Mouse (Mus musculus) heart, postnatal 25 days (tissue): ENCODE measurements at regions not wholly inside any gene's neighbourhood (a gene's known extent, or its start where the extent isn't known, plus 50 kb on each side); places are given as distances from the start of the nearest gene placed in this dataset.
"Not testable (repeated sequence)": the region's sequence is repeated elsewhere in the genome, so short reads cannot be mapped to it uniquely, and the experiment has no call there.

ENCODE experiments used
- DNase-seq: peaks from one replicate; pipeline ENCODE4 v3.0.0; 2022; ENCODE audit warnings: low spot score
- intact Hi-C: fragments of 180-260 bp; cut with DNase I; formaldehyde crosslinking; loops from one replicate; pipeline ENCODE4 v1.15.1; 2025

DNA sequence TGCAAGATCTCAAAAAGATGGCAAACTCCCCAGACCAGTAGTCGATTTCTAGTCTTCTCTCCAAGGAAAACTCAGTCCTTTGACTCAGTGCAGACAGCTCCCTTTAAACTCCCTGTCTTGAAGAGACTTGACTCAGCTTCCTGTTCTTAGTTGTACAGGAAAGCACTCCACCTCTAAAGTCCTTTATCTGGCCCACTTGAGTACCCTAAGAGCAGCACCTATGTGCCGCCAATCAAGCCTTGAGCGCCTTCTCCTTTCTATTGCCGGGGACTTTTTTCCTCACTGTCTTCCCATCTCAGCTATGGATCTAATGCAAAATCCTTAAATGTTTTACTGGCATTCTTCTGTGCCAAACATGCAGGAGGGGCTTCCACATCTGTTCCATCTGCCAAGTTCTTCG is 105.3 kb upstream of the Fam78b start:
- intact Hi-C loops: no loop called here
- no peak for DNase-seq

DNA sequence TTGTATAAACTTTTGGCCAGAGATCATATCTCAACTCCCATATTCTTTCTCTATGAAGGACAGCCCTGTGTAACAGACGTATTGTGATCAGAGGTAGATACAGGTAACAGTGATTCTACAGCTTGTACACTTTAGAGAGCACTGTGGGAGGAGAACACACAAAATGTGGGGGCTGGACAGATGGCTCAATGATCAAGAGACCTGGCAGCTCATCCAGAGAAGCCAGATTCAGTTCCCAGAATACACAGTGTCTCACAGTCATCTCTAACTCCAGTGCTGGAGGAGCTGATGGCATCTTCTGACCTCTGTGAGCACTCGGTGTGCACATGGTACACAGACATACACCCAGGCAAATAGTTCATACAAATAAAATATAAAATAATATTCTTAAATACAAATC is 102.5 kb upstream of the Fam78b start:
- DNase-seq: no peak
- intact Hi-C loops: no loop called here

DNA sequence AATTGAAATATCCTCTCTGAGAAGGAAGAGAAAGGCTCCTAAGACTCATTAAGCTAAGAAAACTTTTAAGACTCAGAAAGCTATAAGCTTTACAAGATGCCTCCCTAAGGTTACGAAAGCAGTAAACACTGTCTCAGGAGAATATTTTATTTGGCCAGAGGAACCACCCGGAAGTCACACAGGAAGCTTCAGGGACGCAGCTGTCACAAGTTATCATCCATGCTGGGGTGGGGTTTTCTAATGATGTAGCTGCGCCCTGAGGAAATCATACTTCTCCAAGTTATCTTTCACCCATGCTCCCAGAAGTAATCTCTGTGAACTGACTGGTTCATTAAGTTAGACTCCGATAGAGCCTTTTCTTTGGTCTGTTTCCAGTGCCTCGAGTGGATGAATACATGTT is 102.0 kb upstream of the Fam78b start:
- intact Hi-C loops: no loop called here
- DNase-seq: no peak

- intact Hi-C loops: no loop called here
- DNase-seq: no peak
Measured at GRCm38 (mm10) chr1:166900028-166900427, 101.2 kb upstream of the Fam78b start.

DNA sequence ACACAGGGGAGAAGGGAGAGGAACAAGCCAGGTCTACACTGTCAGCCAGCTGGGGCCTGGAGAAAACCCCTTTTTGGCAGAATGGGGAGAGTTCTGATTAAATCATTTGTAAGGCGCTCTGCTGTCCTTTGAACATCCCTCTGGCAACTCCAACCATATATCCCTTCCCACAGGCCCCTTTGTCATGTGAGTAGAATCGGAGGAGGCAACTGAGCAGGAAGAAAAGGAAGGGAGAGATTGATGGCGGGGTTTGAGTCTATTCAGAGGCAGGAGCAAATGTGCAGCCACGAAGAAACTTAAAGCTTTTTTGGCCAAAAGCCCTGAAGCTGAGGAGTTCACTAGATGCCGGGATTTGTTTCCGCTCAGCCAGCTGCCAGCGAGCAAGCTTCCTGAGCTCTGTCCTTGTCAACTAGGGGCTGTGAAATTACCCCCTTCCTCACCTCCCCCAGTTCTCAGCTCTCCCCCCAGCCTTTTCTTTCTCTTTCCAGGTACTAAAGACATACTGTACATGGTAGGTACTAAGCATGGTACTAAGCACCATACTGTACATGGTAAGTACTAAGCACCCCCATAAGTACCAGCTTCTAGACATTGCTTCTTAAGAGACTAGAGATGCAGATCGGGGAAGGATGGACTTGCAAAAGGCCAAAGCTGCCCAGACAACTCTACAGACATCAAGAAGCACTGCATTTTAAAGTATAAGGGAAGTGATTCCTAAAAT is 100.6 kb upstream of the Fam78b start:
- no peak for DNase-seq
- intact Hi-C loops: no loop called here

GRCm38 (mm10) chr1:166901574-166901973 is 99.6 kb upstream of the Fam78b start:
- intact Hi-C loops: no loop called here
- no peak for DNase-seq

GRCm38 (mm10) chr1:166903417-166903816 is 97.8 kb upstream of the Fam78b start:
- intact Hi-C loops: no loop called here
- DNase-seq: no peak

GRCm38 (mm10) chr1:166908231-166908805 is 92.9 kb upstream of the Fam78b start:
- DNase-seq: no peak
- intact Hi-C loops: no loop called here

DNA sequence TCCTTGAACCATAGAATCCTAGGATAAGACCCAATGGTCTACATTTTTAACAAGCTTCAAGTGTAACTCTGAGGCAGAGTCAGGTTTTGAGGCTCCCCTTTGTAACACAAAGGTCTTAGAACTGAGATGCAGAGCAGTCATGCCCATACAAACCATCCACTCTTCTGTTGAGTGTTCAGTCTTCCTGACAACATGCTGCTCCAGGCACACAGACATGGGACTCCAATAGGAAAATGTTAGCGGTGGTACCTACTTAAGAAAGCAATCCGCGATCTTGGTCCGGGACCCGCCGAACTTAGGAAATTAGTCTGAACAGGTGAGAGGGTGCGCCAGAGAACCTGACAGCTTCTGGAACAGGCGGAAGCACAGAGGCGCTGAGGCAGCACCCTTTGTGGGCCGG is 89.0 kb upstream of the Fam78b start:
- DNase-seq, intact Hi-C loops: not testable (repeated sequence)

GRCm38 (mm10) chr1:166922911-166923712 is 78.1 kb upstream of the Fam78b start:
- intact Hi-C loops: no loop called here

DNA sequence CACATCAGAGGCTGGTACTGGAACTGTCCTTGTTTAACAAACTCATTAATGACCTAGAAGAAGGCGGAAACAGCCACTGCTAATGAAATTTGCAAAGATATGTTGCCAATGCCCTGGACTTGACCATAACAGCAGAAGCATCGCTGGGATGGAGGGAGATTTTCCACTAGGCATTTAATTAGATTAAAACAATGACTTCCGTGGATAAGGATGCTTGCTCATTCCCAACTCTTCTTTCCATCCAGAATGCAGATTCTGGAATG is 77.6 kb upstream of the Fam78b start:
- intact Hi-C loops: no loop called here
- no peak for DNase-seq

More at GRCm38 (mm10) chr1:166922911-166923712, 78.1 kb upstream of the Fam78b start:
- no peak for DNase-seq

DNA sequence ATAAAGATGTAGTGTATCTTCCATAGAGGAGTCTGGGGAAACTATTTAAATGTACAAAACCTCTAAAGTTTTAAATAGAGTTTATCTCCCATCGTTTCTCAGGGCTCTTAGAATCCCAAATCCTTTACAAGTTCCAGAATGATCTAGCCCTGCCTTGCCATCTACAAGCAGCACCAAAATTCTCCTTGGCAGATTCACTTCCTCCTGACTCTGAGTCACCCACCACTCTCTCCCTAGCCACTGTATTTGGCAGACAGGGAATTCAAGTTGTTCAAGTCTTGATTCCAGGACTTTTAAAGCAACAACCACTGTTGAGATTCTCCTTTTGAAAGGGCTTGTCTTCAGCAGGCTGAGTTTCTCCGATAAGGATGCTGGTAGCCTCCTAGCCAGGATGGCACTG is 77.1 kb upstream of the Fam78b start:
- DNase-seq: no peak
- intact Hi-C loops: no loop called here

DNA sequence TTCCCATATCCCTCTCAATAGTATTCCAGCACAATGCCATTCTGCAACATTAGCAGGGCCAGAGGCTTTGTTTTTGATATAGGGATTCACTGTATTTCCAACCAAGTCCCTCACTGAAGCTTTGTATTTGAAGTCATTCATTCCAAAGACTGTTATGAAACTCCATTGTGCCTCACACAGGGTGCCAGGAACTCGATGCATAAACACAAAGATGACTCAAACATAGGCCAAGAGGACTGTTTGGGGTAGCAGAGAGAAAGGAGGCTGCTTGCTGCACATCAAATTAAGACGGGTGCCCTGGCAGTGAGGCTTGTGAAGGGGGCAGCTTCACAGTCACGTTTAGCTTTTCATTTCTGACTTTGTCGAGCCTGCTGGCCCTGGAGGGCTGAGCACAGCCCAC is 75.1 kb upstream of the Fam78b start:
- DNase-seq: no peak
- intact Hi-C loops: no loop called here

DNA sequence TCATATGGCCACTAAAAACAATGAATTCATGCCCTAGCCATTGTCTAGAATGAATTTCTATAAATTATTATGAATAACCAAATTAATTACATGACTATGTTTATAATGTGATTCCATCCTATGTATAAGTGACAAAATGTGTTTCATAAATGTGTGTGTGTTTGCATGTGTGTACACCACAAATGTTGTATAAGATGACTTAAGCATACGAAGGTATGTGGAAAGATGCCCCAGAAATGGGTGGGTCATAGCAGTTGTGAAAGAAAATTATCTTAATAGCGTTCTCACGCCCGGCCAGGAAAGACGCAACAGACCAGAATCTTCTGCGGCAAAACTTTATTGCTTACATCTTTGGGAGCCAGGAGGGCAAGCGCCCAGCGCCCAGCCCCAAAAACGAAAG is 61.5 kb upstream of the Fam78b start:
- intact Hi-C loops: not testable (repeated sequence)

GRCm38 (mm10) chr1:166940146-166941076 is 60.8 kb upstream of the Fam78b start:
- intact Hi-C loops, DNase-seq: not testable (repeated sequence)

More for the DNA sequence above, 61.5 kb upstream of the Fam78b start:
- not testable (repeated sequence) for DNase-seq

DNA sequence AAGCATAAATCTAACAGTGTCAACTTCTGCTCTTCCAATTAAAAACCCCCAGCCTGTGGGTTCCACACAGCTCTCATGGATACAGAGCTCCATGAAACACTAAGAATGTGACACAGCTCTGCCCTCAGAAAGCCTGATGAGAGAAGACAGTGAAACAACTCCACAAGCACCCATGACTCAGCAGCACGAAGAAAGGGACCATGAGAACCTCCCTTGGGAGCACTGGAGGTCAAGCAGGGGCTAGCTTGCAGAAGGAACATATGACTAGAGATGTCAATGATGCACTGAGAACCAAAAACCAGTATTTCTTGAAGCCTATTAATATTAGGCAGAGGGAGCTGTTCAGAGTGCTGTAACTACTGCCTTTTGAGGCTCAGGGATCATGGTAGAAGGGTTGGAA is 59.0 kb upstream of the Fam78b start:
- intact Hi-C loops: no loop called here
- no peak for DNase-seq

DNA sequence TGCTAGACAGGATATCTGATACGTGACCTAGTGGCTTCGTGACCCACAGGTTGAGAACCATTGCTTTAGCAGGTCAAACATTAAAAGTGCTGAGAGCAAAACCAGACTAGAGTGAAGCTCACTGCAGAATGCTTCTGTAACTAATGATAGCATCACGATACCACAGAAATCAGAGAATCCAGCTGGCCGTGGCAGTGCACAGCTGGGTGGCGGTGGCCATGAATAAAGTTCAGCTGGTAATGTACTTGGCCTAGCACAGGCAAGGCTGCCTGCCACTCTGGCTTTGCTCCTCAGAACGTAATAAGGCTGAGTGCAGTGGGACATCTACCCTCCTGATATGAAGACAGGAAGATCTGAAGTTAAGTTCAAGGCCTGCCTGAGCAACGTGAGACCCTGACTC is 56.7 kb upstream of the Fam78b start:
- DNase-seq: no peak
- intact Hi-C loops: no loop called here

- intact Hi-C loops: no loop called here
- no peak for DNase-seq
Measured at GRCm38 (mm10) chr1:166947844-166948702, 53.1 kb upstream of the Fam78b start.
